Mouse (Mus musculus): ENCODE measurements around the gene Mroh3. TPM values are rescaled to one million over a fixed set of nuclear protein-coding genes. Genes with fewer than 3 reads are reported as not detected.

The Mroh3 gene
- polyA plus RNA-seq, 1 experiment from 2014 or later, result not detected

- WGBS, result 61% methylated on average over 5 of the region's 5 CpGs
- H3K9me3 ChIP-seq (replicated peaks), result no peaks in the 10 kb centered on the region
- ATAC-seq (replicated peaks; ENCODE audit: insufficient number of reproducible peaks, insufficient read depth, low FRiP score, low read depth), result no peak
- no peak overlapping the region for H3K4me2 ChIP-seq
- no peak overlapping the region for H3K9ac ChIP-seq
- H3K27me3 ChIP-seq, result no peaks in the 10 kb centered on the region
- no peak overlapping the region for H3K4me3 ChIP-seq
- no peaks in the 10 kb centered on the region for H3K36me3 ChIP-seq
- no peak overlapping the region for H3K27ac ChIP-seq
- H3K4me1 ChIP-seq (replicated peaks), result no peaks in the 10 kb centered on the region
Measured at GRCm38 (mm10) chr1:136244469-136244868, 31.8 kb upstream of the Mroh3 start.

GRCm38 (mm10) chr1:136241801-136242200, 29.2 kb upstream of the Mroh3 start:
- no peak for ATAC-seq (replicated peaks; ENCODE audit: insufficient number of reproducible peaks, insufficient read depth, low FRiP score, low read depth)
- 77% methylated on average over 7 of the region's 7 CpGs for WGBS
- no peak overlapping the region for H3K4me2 ChIP-seq
- no peaks in the 10 kb centered on the region for H3K9me3 ChIP-seq (replicated peaks)
- H3K27ac ChIP-seq, result no peak overlapping the region
- no peaks in the 10 kb centered on the region for H3K4me1 ChIP-seq (replicated peaks)
- no peaks in the 10 kb centered on the region for H3K27me3 ChIP-seq
- no peak overlapping the region for H3K9ac ChIP-seq
- H3K4me3 ChIP-seq, result no peak overlapping the region
- no peaks in the 10 kb centered on the region for H3K36me3 ChIP-seq

GRCm38 (mm10) chr1:136238495-136238894, 25.9 kb upstream of the Mroh3 start:
- Histone ChIP-seq H3K27ac (no peak overlapping the region), H3K27me3 (peaks cover 6% of the 10 kb centered on the region), H3K9me3 (replicated peaks) (no peaks in the 10 kb centered on the region), H3K4me3 (no peak overlapping the region), H3K9ac (no peak overlapping the region), H3K36me3 (no peaks in the 10 kb centered on the region), H3K4me1 (replicated peaks) (peaks cover 13% of the 10 kb centered on the region), H3K4me2 (no peak overlapping the region)
- ATAC-seq (replicated peaks; ENCODE audit: insufficient number of reproducible peaks, insufficient read depth, low FRiP score, low read depth), result no peak
- 80% methylated on average over 4 of the region's 4 CpGs for WGBS

- H3K9me3 ChIP-seq (replicated peaks), result no peaks in the 10 kb centered on the region
- H3K27me3 ChIP-seq, result peaks cover 35% of the 10 kb centered on the region
- peaks cover 19% of the 10 kb centered on the region for H3K4me1 ChIP-seq (replicated peaks)
- peak overlapping the region; percentile 85 for H3K4me2 ChIP-seq
- H3K27ac ChIP-seq, result no peak overlapping the region
- no peak for ATAC-seq (replicated peaks; ENCODE audit: insufficient number of reproducible peaks, insufficient read depth, low FRiP score, low read depth)
- H3K36me3 ChIP-seq, result no peaks in the 10 kb centered on the region
- H3K9ac ChIP-seq, result peak overlapping the region; percentile 56
- peak overlapping the region; percentile 62 for H3K4me3 ChIP-seq
- 4% methylated on average over 9 of the region's 9 CpGs for WGBS
Measured at GRCm38 (mm10) chr1:136234595-136235092, 22.0 kb upstream of the Mroh3 start.

GRCm38 (mm10) chr1:136233892-136234594, 21.4 kb upstream of the Mroh3 start, which contains the start of gene Inava:
Gene Inava (minus strand): TSS chr1:136234264.
- peak within 1 kb of the TSS; percentile 85 for H3K4me2 ChIP-seq
- H3K27ac ChIP-seq, result no peak within 1 kb of the TSS
- H3K9me3 ChIP-seq (replicated peaks), result no peaks in the 10 kb centered on the region
- H3K36me3 ChIP-seq, result no peaks in the 10 kb centered on the region
- peaks cover 19% of the 10 kb centered on the region for H3K4me1 ChIP-seq (replicated peaks)
- H3K27me3 ChIP-seq, result peaks cover 35% of the 10 kb centered on the region
- 1% methylated on average over 51 of the region's 51 CpGs for WGBS
- H3K4me3 ChIP-seq, result peak within 1 kb of the TSS; percentile 62
- ATAC-seq (replicated peaks; ENCODE audit: insufficient number of reproducible peaks, insufficient read depth, low FRiP score, low read depth), result peak; percentile 36; the same call in 1 of the 2 replicates
- peak within 1 kb of the TSS; percentile 56 for H3K9ac ChIP-seq

GRCm38 (mm10) chr1:136232986-136233790, 20.6 kb upstream of the Mroh3 start:
- ATAC-seq (replicated peaks; ENCODE audit: insufficient number of reproducible peaks, insufficient read depth, low FRiP score, low read depth), result no peak
- Histone ChIP-seq H3K4me1 (replicated peaks) (peaks cover 27% of the 10 kb centered on the region), H3K36me3 (no peaks in the 10 kb centered on the region), H3K27me3 (peaks cover 35% of the 10 kb centered on the region), H3K9me3 (replicated peaks) (no peaks in the 10 kb centered on the region), H3K4me2 (peak overlapping the region; percentile 85), H3K4me3 (peak overlapping the region; percentile 62), H3K9ac (no peak overlapping the region), H3K27ac (no peak overlapping the region)
- WGBS, result 5% methylated on average over 23 of the region's 23 CpGs

- Histone ChIP-seq H3K9ac (no peak overlapping the region), H3K9me3 (replicated peaks) (no peaks in the 10 kb centered on the region), H3K4me2 (peak overlapping the region; percentile 85; the same call in 1 of the 2 replicates), H3K27ac (no peak overlapping the region), H3K27me3 (peaks cover 35% of the 10 kb centered on the region), H3K4me1 (replicated peaks) (peaks cover 32% of the 10 kb centered on the region), H3K4me3 (peak overlapping the region; percentile 62), H3K36me3 (no peaks in the 10 kb centered on the region)
- no peak for ATAC-seq (replicated peaks; ENCODE audit: insufficient number of reproducible peaks, insufficient read depth, low FRiP score, low read depth)
- 13% methylated on average over 9 of the region's 9 CpGs for WGBS
Measured at GRCm38 (mm10) chr1:136232285-136232926, 19.8 kb upstream of the Mroh3 start.

- H3K36me3 ChIP-seq, result no peaks in the 10 kb centered on the region
- peaks cover 32% of the 10 kb centered on the region for H3K4me1 ChIP-seq (replicated peaks)
- WGBS, result 13% methylated on average over 6 of the region's 6 CpGs
- no peak overlapping the region for H3K4me3 ChIP-seq
- H3K9ac ChIP-seq, result no peak overlapping the region
- peaks cover 38% of the 10 kb centered on the region for H3K27me3 ChIP-seq
- H3K27ac ChIP-seq, result no peak overlapping the region
- no peak for ATAC-seq (replicated peaks; ENCODE audit: insufficient number of reproducible peaks, insufficient read depth, low FRiP score, low read depth)
- no peaks in the 10 kb centered on the region for H3K9me3 ChIP-seq (replicated peaks)
- H3K4me2 ChIP-seq, result peak overlapping the region; percentile 85; the same call in 1 of the 2 replicates
Measured at GRCm38 (mm10) chr1:136231596-136231995, 19.0 kb upstream of the Mroh3 start.

- Histone ChIP-seq H3K27me3 (peaks cover 38% of the 10 kb centered on the region), H3K4me3 (no peak overlapping the region), H3K27ac (no peak overlapping the region), H3K4me1 (replicated peaks) (peaks cover 32% of the 10 kb centered on the region), H3K9me3 (replicated peaks) (no peaks in the 10 kb centered on the region), H3K36me3 (no peaks in the 10 kb centered on the region), H3K9ac (no peak overlapping the region), H3K4me2 (no peak overlapping the region; the same call in 1 of the 2 replicates)
- no peak for ATAC-seq (replicated peaks; ENCODE audit: insufficient number of reproducible peaks, insufficient read depth, low FRiP score, low read depth)
- WGBS, result 58% methylated on average over 11 of the region's 11 CpGs
Measured at GRCm38 (mm10) chr1:136230201-136230600, 17.6 kb upstream of the Mroh3 start.

GRCm38 (mm10) chr1:136229040-136229373, 16.4 kb upstream of the Mroh3 start:
- no peak overlapping the region; the same call in 1 of the 2 replicates for H3K4me2 ChIP-seq
- H3K36me3 ChIP-seq, result no peaks in the 10 kb centered on the region
- H3K9me3 ChIP-seq (replicated peaks), result no peaks in the 10 kb centered on the region
- no peak for ATAC-seq (replicated peaks; ENCODE audit: insufficient number of reproducible peaks, insufficient read depth, low FRiP score, low read depth)
- no peak overlapping the region for H3K4me3 ChIP-seq
- no peak overlapping the region for H3K27ac ChIP-seq
- peaks cover 37% of the 10 kb centered on the region for H3K27me3 ChIP-seq
- no peak overlapping the region for H3K9ac ChIP-seq
- WGBS, result 49% methylated on average over 6 of the region's 6 CpGs
- H3K4me1 ChIP-seq (replicated peaks), result peaks cover 24% of the 10 kb centered on the region
